Mouse (Mus musculus): ENCODE results near the gene Cox7a1. TPM values are rescaled to one million over a fixed set of nuclear protein-coding genes. Genes with fewer than 3 reads are reported as not detected.
A peak's percentile ranks its signal among the peaks of the same experiment; 100 is the strongest.

The Cox7a1 gene
- polyA plus RNA-seq, 1 experiment from 2014 or later, result 3.0 TPM

GRCm38 (mm10) chr7:30231328-30231668 lies 47.4 kb downstream of the Cox7a1 start:
- H3K27me3 ChIP-seq (ENCODE audit: control insufficient read depth, insufficient read depth, low read length), result no peaks in the 10 kb centered on the region
- ATAC-seq (replicated peaks; ENCODE audit: insufficient number of reproducible peaks, low FRiP score, low TSS enrichment, low read depth), result no peak; the same call in none of the 2 replicates
- H3K4me2 ChIP-seq (ENCODE audit: low read depth, low read length), result peak overlapping the region; percentile 70
- DNase-seq (ENCODE audit: low spot score), result no peak
- H3K36me3 ChIP-seq (replicated peaks; ENCODE audit: control insufficient read depth, insufficient read depth, low read depth, low read length), result peaks cover 2% of the 10 kb centered on the region
- H3K4me3 ChIP-seq (ENCODE audit: low read depth, low read length), result peak overlapping the region; percentile 76
- H3K9ac ChIP-seq (replicated peaks; ENCODE audit: low read length), result peak overlapping the region; percentile 37
- WGBS, result 0% methylated on average over 16 of the region's 16 CpGs
- no peaks in the 10 kb centered on the region; the same call in 1 of the 2 replicates for H3K4me1 ChIP-seq (ENCODE audit: control insufficient read depth, insufficient read depth, low read length)
- peak overlapping the region; percentile 17; the same call in 1 of the 2 replicates for H3K27ac ChIP-seq (replicated peaks; ENCODE audit: low read depth, low read length)
- no peaks in the 10 kb centered on the region for H3K9me3 ChIP-seq (replicated peaks; ENCODE audit: control insufficient read depth, low read length)

GRCm38 (mm10) chr7:30231669-30232454 lies 47.9 kb downstream of the Cox7a1 start, which contains the start of the genes Polr2i and Tbcb:
Polr2i (plus strand) TSS chr7:30231948.
Tbcb (minus strand) TSS chr7:30232272.
- under 1% methylated on average over 67 of the region's 67 CpGs for WGBS
- Histone ChIP-seq H3K9me3 (replicated peaks; ENCODE audit: control insufficient read depth, low read length) (no peaks in the 10 kb centered on the region), H3K4me2 (ENCODE audit: low read depth, low read length) (peak within 1 kb of the TSS; percentile 70), H3K36me3 (replicated peaks; ENCODE audit: control insufficient read depth, insufficient read depth, low read depth, low read length) (no peaks in the 10 kb centered on the region; the same call in 1 of the 2 replicates), H3K9ac (replicated peaks; ENCODE audit: low read length) (peak within 1 kb of the TSS; percentile 81), H3K27ac (replicated peaks; ENCODE audit: low read depth, low read length) (peak within 1 kb of the TSS; percentile 93), H3K27me3 (ENCODE audit: control insufficient read depth, insufficient read depth, low read length) (no peaks in the 10 kb centered on the region), H3K4me3 (ENCODE audit: low read depth, low read length) (peak within 1 kb of the TSS; percentile 76), H3K4me1 (ENCODE audit: control insufficient read depth, insufficient read depth, low read length) (no peaks in the 10 kb centered on the region; the same call in 1 of the 2 replicates)
- ATAC-seq (replicated peaks; ENCODE audit: insufficient number of reproducible peaks, low FRiP score, low TSS enrichment, low read depth) (peak; percentile 92), DNase-seq (ENCODE audit: low spot score) (peak; percentile 97)

GRCm38 (mm10) chr7:30232631-30233148 lies 48.7 kb downstream of the Cox7a1 start:
- H3K9me3 ChIP-seq (replicated peaks; ENCODE audit: control insufficient read depth, low read length), result no peaks in the 10 kb centered on the region
- DNase-seq (ENCODE audit: low spot score) (peak; percentile 78), ATAC-seq (replicated peaks; ENCODE audit: insufficient number of reproducible peaks, low FRiP score, low TSS enrichment, low read depth) (peak; percentile 19; the same call in 1 of the 2 replicates)
- 2% methylated on average over 24 of the region's 24 CpGs for WGBS
- H3K36me3 ChIP-seq (replicated peaks; ENCODE audit: control insufficient read depth, insufficient read depth, low read depth, low read length), result no peaks in the 10 kb centered on the region
- H3K4me2 ChIP-seq (ENCODE audit: low read depth, low read length), result peak overlapping the region; percentile 63
- H3K27me3 ChIP-seq (ENCODE audit: control insufficient read depth, insufficient read depth, low read length), result no peaks in the 10 kb centered on the region
- H3K9ac ChIP-seq (replicated peaks; ENCODE audit: low read length), result peak overlapping the region; percentile 81
- H3K4me1 ChIP-seq (ENCODE audit: control insufficient read depth, insufficient read depth, low read length), result no peaks in the 10 kb centered on the region; the same call in 1 of the 2 replicates
- H3K4me3 ChIP-seq (ENCODE audit: low read depth, low read length), result peak overlapping the region; percentile 76
- peak overlapping the region; percentile 52; the same call in 1 of the 2 replicates for H3K27ac ChIP-seq (replicated peaks; ENCODE audit: low read depth, low read length)

GRCm38 (mm10) chr7:30233387-30233786 lies 49.4 kb downstream of the Cox7a1 start:
- no peak for ATAC-seq (replicated peaks; ENCODE audit: insufficient number of reproducible peaks, low FRiP score, low TSS enrichment, low read depth)
- no peak overlapping the region for H3K9ac ChIP-seq (replicated peaks; ENCODE audit: low read length)

GRCm38 (mm10) chr7:30234276-30234858 lies 50.4 kb downstream of the Cox7a1 start:
- H3K36me3 ChIP-seq (replicated peaks; ENCODE audit: control insufficient read depth, insufficient read depth, low read depth, low read length), result no peaks in the 10 kb centered on the region
- WGBS, result 91% methylated on average over 15 of the region's 15 CpGs
- no peak overlapping the region for H3K27ac ChIP-seq (replicated peaks; ENCODE audit: low read depth, low read length)

More at GRCm38 (mm10) chr7:30233387-30233786, 49.4 kb downstream of the Cox7a1 start:
- Histone ChIP-seq H3K27ac (replicated peaks; ENCODE audit: low read depth, low read length) (no peak overlapping the region), H3K4me2 (ENCODE audit: low read depth, low read length) (no peak overlapping the region), H3K4me3 (ENCODE audit: low read depth, low read length) (peak overlapping the region; percentile 76; the same call in 1 of the 2 replicates), H3K36me3 (replicated peaks; ENCODE audit: control insufficient read depth, insufficient read depth, low read depth, low read length) (no peaks in the 10 kb centered on the region), H3K4me1 (ENCODE audit: control insufficient read depth, insufficient read depth, low read length) (no peaks in the 10 kb centered on the region; the same call in 1 of the 2 replicates), H3K27me3 (ENCODE audit: control insufficient read depth, insufficient read depth, low read length) (no peaks in the 10 kb centered on the region), H3K9me3 (replicated peaks; ENCODE audit: control insufficient read depth, low read length) (no peaks in the 10 kb centered on the region)
- DNase-seq (ENCODE audit: low spot score), result no peak
- WGBS, result 87% methylated on average over 20 of the region's 20 CpGs

GRCm38 (mm10) chr7:30235091-30235490 lies 51.1 kb downstream of the Cox7a1 start:
- H3K27me3 ChIP-seq (ENCODE audit: control insufficient read depth, insufficient read depth, low read length), result no peaks in the 10 kb centered on the region
- H3K9ac ChIP-seq (replicated peaks; ENCODE audit: low read length), result no peak overlapping the region
- no peak for DNase-seq (ENCODE audit: low spot score)
- no peak for ATAC-seq (replicated peaks; ENCODE audit: insufficient number of reproducible peaks, low FRiP score, low TSS enrichment, low read depth)
- 91% methylated on average over 8 of the region's 8 CpGs for WGBS
- no peaks in the 10 kb centered on the region for H3K9me3 ChIP-seq (replicated peaks; ENCODE audit: control insufficient read depth, low read length)
- H3K4me2 ChIP-seq (ENCODE audit: low read depth, low read length), result no peak overlapping the region
- H3K27ac ChIP-seq (replicated peaks; ENCODE audit: low read depth, low read length), result no peak overlapping the region
- H3K36me3 ChIP-seq (replicated peaks; ENCODE audit: control insufficient read depth, insufficient read depth, low read depth, low read length), result no peaks in the 10 kb centered on the region
- no peaks in the 10 kb centered on the region; the same call in 1 of the 2 replicates for H3K4me1 ChIP-seq (ENCODE audit: control insufficient read depth, insufficient read depth, low read length)
- H3K4me3 ChIP-seq (ENCODE audit: low read depth, low read length), result no peak overlapping the region

More at GRCm38 (mm10) chr7:30234276-30234858, 50.4 kb downstream of the Cox7a1 start:
- Histone ChIP-seq H3K9ac (replicated peaks; ENCODE audit: low read length) (no peak overlapping the region), H3K27me3 (ENCODE audit: control insufficient read depth, insufficient read depth, low read length) (no peaks in the 10 kb centered on the region), H3K4me1 (ENCODE audit: control insufficient read depth, insufficient read depth, low read length) (no peaks in the 10 kb centered on the region; the same call in 1 of the 2 replicates), H3K9me3 (replicated peaks; ENCODE audit: control insufficient read depth, low read length) (no peaks in the 10 kb centered on the region), H3K4me2 (ENCODE audit: low read depth, low read length) (no peak overlapping the region), H3K4me3 (ENCODE audit: low read depth, low read length) (no peak overlapping the region)
- ATAC-seq (replicated peaks; ENCODE audit: insufficient number of reproducible peaks, low FRiP score, low TSS enrichment, low read depth) (no peak), DNase-seq (ENCODE audit: low spot score) (no peak)

- Histone ChIP-seq H3K27ac (replicated peaks; ENCODE audit: low read depth, low read length) (no peak within 1 kb of the TSS), H3K4me1 (ENCODE audit: control insufficient read depth, insufficient read depth, low read length) (no peaks in the 10 kb centered on the region; the same call in 1 of the 2 replicates), H3K4me2 (ENCODE audit: low read depth, low read length) (no peak within 1 kb of the TSS), H3K36me3 (replicated peaks; ENCODE audit: control insufficient read depth, insufficient read depth, low read depth, low read length) (no peaks in the 10 kb centered on the region), H3K9me3 (replicated peaks; ENCODE audit: control insufficient read depth, low read length) (no peaks in the 10 kb centered on the region), H3K9ac (replicated peaks; ENCODE audit: low read length) (no peak within 1 kb of the TSS), H3K4me3 (ENCODE audit: low read depth, low read length) (no peak within 1 kb of the TSS), H3K27me3 (ENCODE audit: control insufficient read depth, insufficient read depth, low read length) (no peaks in the 10 kb centered on the region)
- ATAC-seq (replicated peaks; ENCODE audit: insufficient number of reproducible peaks, low FRiP score, low TSS enrichment, low read depth), result no peak
- 87% methylated on average over 4 of the region's 4 CpGs for WGBS
- DNase-seq (ENCODE audit: low spot score), result no peak
These were observed 51.7 kb downstream of the Cox7a1 start, which contains the start of gene Ovol3 for GRCm38 (mm10) chr7:30235625-30236024. Ovol3 (minus strand) TSS chr7:30235725.
